Mouse (Mus musculus) liver, adult 2 months (tissue): ENCODE data around the gene Tomm40l. TPM values are rescaled to one million over a fixed set of nuclear protein-coding genes. Genes with fewer than 3 reads are reported as not detected.

Experiments used
- DNase-seq: peaks from one replicate; pipeline ENCODE4 v3.0.0-alpha.2; 2011; ENCODE audit warnings: low read depth, low spot score; ENCODE audit errors: extremely low read depth
- H3K27ac ChIP-seq: fragments of 200-500 bp; replicated peaks from 2 replicates; pipeline ENCODE4 v1.5.1; 2012; ENCODE audit warnings: low read depth, mild to moderate bottlenecking, control low read depth, inconsistent platforms, low read length; ENCODE audit not compliant: insufficient read depth
- H3K27me3 ChIP-seq: fragments of 200-500 bp; 2 replicates; pipeline ENCODE4 v1.6.1; 2012; ENCODE audit warnings: mild to moderate bottlenecking, moderate library complexity, low read length, inconsistent platforms; ENCODE audit not compliant: control insufficient read depth, insufficient read depth
- H3K36me3 ChIP-seq: fragments of 200-500 bp; 2 replicates; pipeline ENCODE4 v1.6.1; 2012; ENCODE audit warnings: low read length, inconsistent platforms; ENCODE audit not compliant: control insufficient read depth, insufficient read depth
- H3K4me1 ChIP-seq: fragments of 200-500 bp; 2 replicates; pipeline ENCODE4 v1.6.1; 2011; ENCODE audit warnings: low read length; ENCODE audit not compliant: control insufficient read depth, insufficient read depth
- H3K4me3 ChIP-seq: fragments of 200-500 bp; 2 replicates; pipeline ENCODE4 v1.5.1; 2011; ENCODE audit warnings: low read depth, mild to moderate bottlenecking, control low read depth, low read length, moderate library complexity; ENCODE audit not compliant: insufficient read depth
- H3K79me2 ChIP-seq: fragments of 200-500 bp; 2 replicates; pipeline ENCODE4 v1.6.1; 2012; ENCODE audit warnings: inconsistent platforms, mild to moderate bottlenecking, low read length, moderate library complexity; ENCODE audit not compliant: control insufficient read depth, insufficient read depth
- H3K9ac ChIP-seq: fragments of 200-500 bp; 2 replicates; pipeline ENCODE4 v1.6.1; 2012; ENCODE audit warnings: low read depth, mild to moderate bottlenecking, control low read depth, inconsistent platforms, low read length
- CTCF ChIP-seq: fragments of 200-500 bp; IDR thresholded peaks from 2 replicates; pipeline ENCODE4 v1.5.1; 2011; ENCODE audit warnings: low read depth, low read length, control low read depth
- POLR2A ChIP-seq: fragments of 200-500 bp; IDR thresholded peaks from 2 replicates; pipeline ENCODE4 v1.6.1; 2011; ENCODE audit warnings: low read length, control low read depth; ENCODE audit not compliant: insufficient read depth; ENCODE audit errors: extremely low read depth
- WGBS: fragments of 180-500 bp; shearing (Covaris S2); methylation state at CpG from one replicate; pipeline ENCODE4 v1.1.7; 2018; 5-methylcytosine and 5-hydroxymethylcytosine counted together
- polyA plus RNA-seq: library from polyadenylated mRNA; depleted of rRNA; stranded (reverse); fragments of >200 nt; gene quantifications from 2 replicates; pipeline ENCODE4 v1.2.3, GENCODE M21; 2012
- total RNA-seq: library from RNA; depleted of rRNA; stranded (reverse); fragments of >200 nt; gene quantifications from 2 replicates; pipeline ENCODE4 v1.2.3, GENCODE M21; 2014

Tomm40l gene
- total and polyA plus RNA-seq, 2 experiments = 5.5 to 9.7 TPM

GRCm38 (mm10) chr1:171262594-171263130, 40.3 kb upstream of the Tomm40l start:
- H3K4me3 ChIP-seq = no peak overlapping the region
- H3K27ac ChIP-seq = peak overlapping the region; percentile 63
- H3K36me3 ChIP-seq = no peaks in the 10 kb centered on the region
- TF ChIP-seq CTCF (no peak), POLR2A (no peak)
- no peaks in the 10 kb centered on the region for H3K79me2 ChIP-seq
- peak; percentile 42 for DNase-seq
- under 1% methylated on average over 8 of the region's 8 CpGs for WGBS
- H3K4me1 ChIP-seq = peaks cover 10% of the 10 kb centered on the region; the same call in 1 of the 2 replicates
- H3K27me3 ChIP-seq = no peaks in the 10 kb centered on the region
- H3K9ac ChIP-seq = peak overlapping the region; percentile 3; the same call in 1 of the 2 replicates

GRCm38 (mm10) chr1:171260316-171260715, 38.0 kb upstream of the Tomm40l start:
- peak; percentile 87 for DNase-seq
- H3K4me3 ChIP-seq = no peak overlapping the region
- no peaks in the 10 kb centered on the region for H3K79me2 ChIP-seq
- no peaks in the 10 kb centered on the region for H3K36me3 ChIP-seq
- no peak overlapping the region for H3K9ac ChIP-seq
- peaks cover 13% of the 10 kb centered on the region; the same call in 1 of the 2 replicates for H3K4me1 ChIP-seq
- 6% methylated on average over 3 of the region's 3 CpGs for WGBS
- 0 out of 2 replicates have a peak overlapping the region, but pooled peaks have one; percentile 15 for H3K27ac ChIP-seq
- TF ChIP-seq POLR2A (no peak), CTCF (no peak)
- H3K27me3 ChIP-seq = no peaks in the 10 kb centered on the region

GRCm38 (mm10) chr1:171258921-171259320, 36.6 kb upstream of the Tomm40l start:
- Histone ChIP-seq H3K36me3 (no peaks in the 10 kb centered on the region), H3K27ac (no peak overlapping the region), H3K27me3 (no peaks in the 10 kb centered on the region), H3K4me3 (no peak overlapping the region), H3K9ac (no peak overlapping the region), H3K79me2 (no peaks in the 10 kb centered on the region), H3K4me1 (peaks cover 13% of the 10 kb centered on the region; the same call in 1 of the 2 replicates)
- no peak for TF ChIP-seq POLR2A
- no peak for TF ChIP-seq CTCF
- DNase-seq = no peak
- 83% methylated on average over 17 of the region's 17 CpGs for WGBS

- no peak overlapping the region for H3K27ac ChIP-seq
- WGBS = 83% methylated on average over 9 of the region's 9 CpGs
- H3K36me3 ChIP-seq = no peaks in the 10 kb centered on the region
- no peaks in the 10 kb centered on the region for H3K27me3 ChIP-seq
- H3K4me1 ChIP-seq = peaks cover 13% of the 10 kb centered on the region; the same call in 1 of the 2 replicates
- no peak for DNase-seq
- no peak overlapping the region for H3K4me3 ChIP-seq
- H3K79me2 ChIP-seq = no peaks in the 10 kb centered on the region
- TF ChIP-seq CTCF = no peak
- TF ChIP-seq POLR2A = no peak
- H3K9ac ChIP-seq = no peak overlapping the region
These were observed 35.5 kb upstream of the Tomm40l start for GRCm38 (mm10) chr1:171257781-171258180.

GRCm38 (mm10) chr1:171256937-171257548, 34.7 kb upstream of the Tomm40l start:
- no peak overlapping the region for H3K9ac ChIP-seq
- WGBS = 51% methylated on average over 15 of the region's 15 CpGs
- no peaks in the 10 kb centered on the region for H3K27me3 ChIP-seq
- no peak overlapping the region for H3K4me3 ChIP-seq
- TF ChIP-seq CTCF = peak; percentile 35
- TF ChIP-seq POLR2A = no peak
- no peaks in the 10 kb centered on the region for H3K79me2 ChIP-seq
- no peaks in the 10 kb centered on the region for H3K36me3 ChIP-seq
- H3K4me1 ChIP-seq = peaks cover 13% of the 10 kb centered on the region; the same call in 1 of the 2 replicates
- DNase-seq = peak; percentile 53
- no peak overlapping the region for H3K27ac ChIP-seq
